ENCODE assay signal across 8 mouse cellular contexts in genomic region chr17:26951406-26951805, GRCm38 (mm10). TPM values are rescaled to one million over a fixed set of nuclear protein-coding genes. Genes with fewer than 3 reads are reported as not detected.
A peak's percentile ranks its signal among the peaks of the same experiment; 100 is the strongest.
DNase-seq lines count a peak whose midpoint lies in the region; ATAC-seq and TF ChIP-seq lines count a peak whose summit lies in the region.

No protein-coding gene starts in this region.

- H3K9me3 ChIP-seq in heart, embryonic 12.5 days (replicated peaks) = no peaks in the 10 kb centered on the region
- no peaks in the 10 kb centered on the region for H3K9me3 ChIP-seq in kidney, embryonic 15.5 days (replicated peaks)
- no peaks in the 10 kb centered on the region for H3K9me3 ChIP-seq in liver, embryonic 14.5 days (ENCODE audit: control insufficient read depth, low read length)
- H3K9me3 ChIP-seq in stomach, embryonic 16.5 days (replicated peaks; ENCODE audit: control insufficient read depth, low read length) = no peaks in the 10 kb centered on the region

- peak; percentile 64 for DNase-seq in cerebellum, adult 9-10 months
- no peak for DNase-seq in cerebellum, adult 11 months
- peak; percentile 76 for DNase-seq in embryo, embryonic 11.5 days (ENCODE audit: low read depth, low spot score)
- DNase-seq in liver, embryonic 14.5 days (ENCODE audit: low read depth in 3 of 3, low spot score in 3 of 3) = no peak
- DNase-seq in neural tube, embryonic 10.5 days (ENCODE audit: extremely low spot score, low spot score) = peak; percentile 85

- H3K9ac ChIP-seq in heart, embryonic 12.5 days = peak overlapping the region; percentile 66
- H3K9ac ChIP-seq in kidney, embryonic 15.5 days = peak overlapping the region; percentile 43; the same call in 1 of the 2 replicates
- no peak overlapping the region for H3K9ac ChIP-seq in liver, embryonic 14.5 days (replicated peaks)
- H3K9ac ChIP-seq in stomach, embryonic 16.5 days (ENCODE audit: low read length) = peak overlapping the region; percentile 57

- peaks cover 83% of the 10 kb centered on the region for H3K4me1 ChIP-seq in heart, embryonic 12.5 days (replicated peaks)
- peaks cover 74% of the 10 kb centered on the region for H3K4me1 ChIP-seq in kidney, embryonic 15.5 days
- H3K4me1 ChIP-seq in liver, embryonic 14.5 days (replicated peaks; ENCODE audit: control insufficient read depth in 2 of 2, insufficient read depth in 2 of 2, low read length in 1 of 2) = peaks cover 18 to 40% of the 10 kb centered on the region in 2 experiments
- H3K4me1 ChIP-seq in stomach, embryonic 16.5 days (ENCODE audit: control insufficient read depth, insufficient read depth, low read length) = peaks cover 54% of the 10 kb centered on the region

- H3K4me3 ChIP-seq in heart, embryonic 12.5 days = peak overlapping the region; percentile 40
- H3K4me3 ChIP-seq in kidney, embryonic 15.5 days (replicated peaks) = peak overlapping the region; percentile 47
- peak overlapping the region; percentile 10 to 11; a peak in 3 of 4 replicates for H3K4me3 ChIP-seq in liver, embryonic 14.5 days (ENCODE audit: insufficient read depth in 1 of 2, low read depth in 2 of 2, low read length in 2 of 2)
- H3K4me3 ChIP-seq in stomach, embryonic 16.5 days (replicated peaks; ENCODE audit: low read length) = peak overlapping the region; percentile 36

- H3K4me2 ChIP-seq in heart, embryonic 12.5 days = peak overlapping the region; percentile 75
- peak overlapping the region; percentile 68 for H3K4me2 ChIP-seq in kidney, embryonic 15.5 days
- H3K4me2 ChIP-seq in liver, embryonic 14.5 days (ENCODE audit: low read depth) = peak overlapping the region; percentile 65
- H3K4me2 ChIP-seq in stomach, embryonic 16.5 days (ENCODE audit: low read depth, low read length) = peak overlapping the region; percentile 52

- 0 out of 2 replicates have a peak, but pooled peaks have one; percentile 23 for ATAC-seq in heart, embryonic 12.5 days (ENCODE audit: insufficient number of reproducible peaks, low FRiP score)
- peak; percentile 41 for ATAC-seq in kidney, embryonic 15.5 days (replicated peaks; ENCODE audit: low FRiP score)
- ATAC-seq in liver, embryonic 14.5 days (ENCODE audit: insufficient read depth) = no peak
- peak; percentile 51; the same call in 1 of the 2 replicates for ATAC-seq in stomach, embryonic 16.5 days (ENCODE audit: insufficient read depth, low FRiP score)

- TF ChIP-seq EP300 in liver, embryonic 14.5 days (IDR thresholded peaks at IDR 0.05; ENCODE audit: low read depth) = no peak

- TF ChIP-seq CTCF in liver, embryonic 14.5 days (IDR thresholded peaks at IDR 0.05; ENCODE audit: low read depth) = no peak

- H3K27me3 ChIP-seq in heart, embryonic 12.5 days (replicated peaks) = no peaks in the 10 kb centered on the region
- H3K27me3 ChIP-seq in kidney, embryonic 15.5 days = no peaks in the 10 kb centered on the region
- H3K27me3 ChIP-seq in liver, embryonic 14.5 days (ENCODE audit: control insufficient read depth, insufficient read depth, low read length) = no peaks in the 10 kb centered on the region; the same call in 1 of the 2 replicates
- no peaks in the 10 kb centered on the region for H3K27me3 ChIP-seq in stomach, embryonic 16.5 days (ENCODE audit: control insufficient read depth, insufficient read depth, low read length)

- peaks cover 11% of the 10 kb centered on the region for H3K36me3 ChIP-seq in heart, embryonic 12.5 days
- peaks cover 23% of the 10 kb centered on the region for H3K36me3 ChIP-seq in kidney, embryonic 15.5 days
- no peaks in the 10 kb centered on the region for H3K36me3 ChIP-seq in liver, embryonic 14.5 days (replicated peaks; ENCODE audit: control insufficient read depth, insufficient read depth, low read depth)
- H3K36me3 ChIP-seq in stomach, embryonic 16.5 days (ENCODE audit: control insufficient read depth, insufficient read depth, low read length) = no peaks in the 10 kb centered on the region

- 2% methylated on average over 10 of the region's 11 CpGs for WGBS in heart, embryonic 12.5 days
- 2% methylated on average over 11 of the region's 11 CpGs for WGBS in kidney, embryonic 15.5 days
- WGBS in liver, embryonic 14.5 days (ENCODE audit: insufficient replicate concordance) = 4% methylated on average over 10 of the region's 11 CpGs
- 1% methylated on average over 11 of the region's 11 CpGs for WGBS in stomach, embryonic 16.5 days

- H3K27ac ChIP-seq in heart, embryonic 12.5 days (ENCODE audit: poor library complexity, severe bottlenecking) = no peak overlapping the region; the same call in 1 of the 2 replicates
- peak overlapping the region; percentile 70 for H3K27ac ChIP-seq in kidney, embryonic 15.5 days
- H3K27ac ChIP-seq in liver, embryonic 14.5 days = no peak overlapping the region
- H3K27ac ChIP-seq in stomach, embryonic 16.5 days (ENCODE audit: low read length) = peak overlapping the region; percentile 38; the same call in 1 of the 2 replicates

RNA-seq across cellular contexts. Expression of gene Syngap1, which starts 10.4 kb away (rescaled TPM):
- 1.2 and 2.2 TPM in 2 replicates for polyA plus RNA-seq in heart, embryonic 12.5 days (2016; fragmentation: Nextera tagmentation; extraction: Ambion mirVana)
- polyA plus RNA-seq in kidney, embryonic 15.5 days (2015; fragmentation: Nextera tagmentation; extraction: Ambion mirVana) = 1.9 and 2.0 TPM in 2 replicates
- polyA plus RNA-seq in liver, embryonic 14.5 days (2012; rRNA removed) = 3.4 TPM in 2 replicates
- 0.08 and 0.13 TPM in 2 replicates for polyA plus RNA-seq in liver, embryonic 14.5 days (2014; fragmentation: Nextera tagmentation; extraction: Ambion mirVana)
- 1.3 and 1.6 TPM in 2 replicates for polyA plus RNA-seq in stomach, embryonic 16.5 days (2015; fragmentation: Nextera tagmentation; extraction: Ambion mirVana)

RNA-seq across cellular contexts. Expression of gene Cuta, which starts 12.0 kb away (rescaled TPM):
- 148 and 155 TPM in 2 replicates for polyA plus RNA-seq in heart, embryonic 12.5 days (2016; fragmentation: Nextera tagmentation; extraction: Ambion mirVana)
- polyA plus RNA-seq in kidney, embryonic 15.5 days (2015; fragmentation: Nextera tagmentation; extraction: Ambion mirVana) = 192 and 203 TPM in 2 replicates
- 53.0 and 53.5 TPM in 2 replicates for polyA plus RNA-seq in liver, embryonic 14.5 days (2012; rRNA removed)
- 82.5 and 86.8 TPM in 2 replicates for polyA plus RNA-seq in liver, embryonic 14.5 days (2014; fragmentation: Nextera tagmentation; extraction: Ambion mirVana)
- 173 and 178 TPM in 2 replicates for polyA plus RNA-seq in stomach, embryonic 16.5 days (2015; fragmentation: Nextera tagmentation; extraction: Ambion mirVana)

RNA-seq across cellular contexts. Expression of gene Phf1, which starts 18.6 kb away (rescaled TPM):
- 9.0 and 9.4 TPM in 2 replicates for polyA plus RNA-seq in heart, embryonic 12.5 days (2016; fragmentation: Nextera tagmentation; extraction: Ambion mirVana)
- polyA plus RNA-seq in kidney, embryonic 15.5 days (2015; fragmentation: Nextera tagmentation; extraction: Ambion mirVana) = 7.0 and 8.7 TPM in 2 replicates
- 6.3 and 6.4 TPM in 2 replicates for polyA plus RNA-seq in liver, embryonic 14.5 days (2012; rRNA removed)
- 0.94 and 1.7 TPM in 2 replicates for polyA plus RNA-seq in liver, embryonic 14.5 days (2014; fragmentation: Nextera tagmentation; extraction: Ambion mirVana)
- 7.3 and 7.7 TPM in 2 replicates for polyA plus RNA-seq in stomach, embryonic 16.5 days (2015; fragmentation: Nextera tagmentation; extraction: Ambion mirVana)

RNA-seq across cellular contexts. Expression of gene Zbtb9, which starts 21.6 kb away (rescaled TPM):
- 10.3 and 10.7 TPM in 2 replicates for polyA plus RNA-seq in heart, embryonic 12.5 days (2016; fragmentation: Nextera tagmentation; extraction: Ambion mirVana)
- polyA plus RNA-seq in kidney, embryonic 15.5 days (2015; fragmentation: Nextera tagmentation; extraction: Ambion mirVana) = 18.4 and 20.0 TPM in 2 replicates
- polyA plus RNA-seq in liver, embryonic 14.5 days (2012; rRNA removed) = 3.1 and 4.0 TPM in 2 replicates
- 2.6 and 3.4 TPM in 2 replicates for polyA plus RNA-seq in liver, embryonic 14.5 days (2014; fragmentation: Nextera tagmentation; extraction: Ambion mirVana)
- 14.1 and 14.8 TPM in 2 replicates for polyA plus RNA-seq in stomach, embryonic 16.5 days (2015; fragmentation: Nextera tagmentation; extraction: Ambion mirVana)

RNA-seq across cellular contexts. Expression of gene Kifc5b, which starts 34.5 kb away (rescaled TPM):
- 5.2 and 5.7 TPM in 2 replicates for polyA plus RNA-seq in heart, embryonic 12.5 days (2016; fragmentation: Nextera tagmentation; extraction: Ambion mirVana)
- polyA plus RNA-seq in kidney, embryonic 15.5 days (2015; fragmentation: Nextera tagmentation; extraction: Ambion mirVana) = 9.0 and 9.3 TPM in 2 replicates
- polyA plus RNA-seq in liver, embryonic 14.5 days (2012; rRNA removed) = 12.2 and 13.8 TPM in 2 replicates
- 2.7 and 3.3 TPM in 2 replicates for polyA plus RNA-seq in liver, embryonic 14.5 days (2014; fragmentation: Nextera tagmentation; extraction: Ambion mirVana)
- 6.4 and 6.9 TPM in 2 replicates for polyA plus RNA-seq in stomach, embryonic 16.5 days (2015; fragmentation: Nextera tagmentation; extraction: Ambion mirVana)

Comparison
In these comparisons a context has a peak if more than half of its experiments do, and no peak if none do; other contexts are left out.
1. DNase-seq: peak in cerebellum, adult 9-10 months (single experiment), embryo, embryonic 11.5 days (single experiment) and neural tube, embryonic 10.5 days (single experiment); none in cerebellum, adult 11 months (single experiment) and liver, embryonic 14.5 days (0 of 3).
2. H3K27ac ChIP-seq: peak in kidney, embryonic 15.5 days (single experiment) and stomach, embryonic 16.5 days (single experiment); none in heart, embryonic 12.5 days (single experiment) and liver, embryonic 14.5 days (single experiment).
3. Peak in every context shown above with its lines, with median percentiles within 50 percentile points of each other: H3K4me2 ChIP-seq and H3K4me3 ChIP-seq.